Mouse (Mus musculus) brain, embryonic 14.5 days (tissue): Measurements from ENCODE around the gene Hadhb. TPM values are rescaled to one million over a fixed set of nuclear protein-coding genes. Genes with fewer than 3 reads are reported as not detected.
A peak's percentile ranks its signal among the peaks of the same experiment; 100 is the strongest.

Source experiments
- DNase-seq: peaks from one replicate; pipeline ENCODE4 v3.0.0-alpha.2; 2011; ENCODE audit warnings: low read depth
- CTCF ChIP-seq: fragments of 200-500 bp; IDR thresholded peaks from 2 replicates; pipeline ENCODE4 v1.5.1; 2012; ENCODE audit warnings: inconsistent platforms, mild to moderate bottlenecking, moderate library complexity, borderline replicate concordance; ENCODE audit not compliant: insufficient read depth, insufficient read length; ENCODE audit errors: extremely low read depth
- POLR2A ChIP-seq: fragments of 200-500 bp; IDR thresholded peaks from 2 replicates; pipeline ENCODE4 v1.6.1; 2012; ENCODE audit warnings: mild to moderate bottlenecking, inconsistent platforms, borderline replicate concordance; ENCODE audit not compliant: poor library complexity, insufficient read depth, insufficient read length, severe bottlenecking; ENCODE audit errors: extremely low read depth
- polyA plus RNA-seq: library from polyadenylated mRNA; depleted of rRNA; stranded (reverse); fragments of >200 nt; gene quantifications from 2 replicates; pipeline ENCODE4 v1.2.3, GENCODE M21; 2012; rRNA removed

Hadhb gene
- polyA plus RNA-seq, 1 experiment = 37.6 TPM

DNA sequence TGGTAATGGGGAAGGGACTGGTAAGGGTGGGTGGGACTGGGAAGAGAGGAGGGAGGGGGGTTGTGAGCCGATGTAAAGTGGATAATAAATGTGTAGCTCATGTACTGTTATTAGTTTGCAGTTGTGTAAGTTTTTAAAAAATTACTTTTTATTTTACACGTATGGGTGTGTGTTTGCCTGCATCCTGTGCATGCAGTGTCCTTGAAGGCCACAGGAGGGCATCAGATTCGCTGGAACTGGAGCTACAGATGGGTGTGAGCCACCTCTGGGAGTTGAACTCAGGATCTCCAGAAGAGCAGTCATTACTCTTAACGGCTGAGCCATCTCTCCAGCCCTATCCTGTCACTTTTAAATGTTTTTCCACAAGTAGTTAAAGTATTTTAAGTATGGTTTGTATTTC lies 75.9 kb downstream of the Hadhb start:
- peak; percentile 37; the same call in 1 of the 2 replicates for TF ChIP-seq CTCF
- no peak for TF ChIP-seq POLR2A
- DNase-seq = peak; percentile 22

- no peak for TF ChIP-seq POLR2A
- no peak for TF ChIP-seq CTCF
- no peak for DNase-seq
These were observed 76.8 kb downstream of the Hadhb start for GRCm38 (mm10) chr5:30231891-30232270.

- TF ChIP-seq CTCF (no peak), POLR2A (peak; percentile 73; the same call in 1 of the 2 replicates)
- peak; percentile 100 for DNase-seq
These were observed 77.4 kb downstream of the Hadhb start, which contains the start of gene Selenoi for GRCm38 (mm10) chr5:30232271-30232971. Gene Selenoi (plus strand): TSS chr5:30232581.

- peak; percentile 53 for DNase-seq
- TF ChIP-seq CTCF (no peak), POLR2A (no peak)
These were observed 78.0 kb downstream of the Hadhb start for GRCm38 (mm10) chr5:30233042-30233441.

- no peak for DNase-seq
- TF ChIP-seq POLR2A = no peak
These were observed 78.9 kb downstream of the Hadhb start for GRCm38 (mm10) chr5:30233979-30234378.

Other genes with a start within 250 kb of the Hadhb start
- gene Il6, start 142.1 kb upstream of the Hadhb start, polyA plus RNA-seq = not detected in 2 replicates
- 43.0 and 72.7 TPM in 2 replicates for gene Tyms, start 81.6 kb upstream of the Hadhb start, polyA plus RNA-seq
- 33.4 and 36.6 TPM in 2 replicates for gene Garem2, start 50.1 kb upstream of the Hadhb start, polyA plus RNA-seq
- gene 3110082J24Rik, start 49.2 kb upstream of the Hadhb start, polyA plus RNA-seq = 2.9 and 4.3 TPM in 2 replicates
- gene Hadha, start 86 bp upstream of the Hadhb start, polyA plus RNA-seq = 58.8 and 67.3 TPM in 2 replicates
- 0.03 TPM in 1 of 2 replicates, not detected in the other for gene Adgrf3, start 50.5 kb downstream of the Hadhb start, polyA plus RNA-seq
- 46.1 and 57.4 TPM in 2 replicates for gene Selenoi, start 77.3 kb downstream of the Hadhb start, polyA plus RNA-seq
- gene Drc1, start 126.1 kb downstream of the Hadhb start, polyA plus RNA-seq = 2.7 and 4.0 TPM in 2 replicates